Mouse (Mus musculus) hindbrain, embryonic 15.5 days (tissue): ENCODE data around the gene Polg. TPM values are rescaled to one million over a fixed set of nuclear protein-coding genes. Genes with fewer than 3 reads are reported as not detected.
A peak's percentile ranks its signal among the peaks of the same experiment; 100 is the strongest.

ENCODE experiments used
- ATAC-seq: fragments of 200-750 bp; cut with Nextera tagmentation; 2 replicates; pipeline ENCODE4 v1.8.0; 2017; ENCODE audit warnings: low read depth, moderate number of reproducible peaks, moderate TSS enrichment; ENCODE audit not compliant: low FRiP score
- H3K27ac ChIP-seq: fragments of 300-500 bp; sonication (generic); replicated peaks from 2 replicates; pipeline ENCODE4 v1.5.1; 2015; ENCODE audit warnings: mild to moderate bottlenecking, inconsistent platforms
- H3K27me3 ChIP-seq: fragments of 300-500 bp; sonication (generic); 2 replicates; pipeline ENCODE4 v1.6.1; 2015; ENCODE audit warnings: control low read depth, inconsistent platforms
- H3K36me3 ChIP-seq: fragments of 300-500 bp; sonication (generic); 2 replicates; pipeline ENCODE4 v1.6.1; 2015; ENCODE audit warnings: control low read depth, inconsistent platforms
- H3K4me1 ChIP-seq: fragments of 300-500 bp; sonication (generic); replicated peaks from 2 replicates; pipeline ENCODE4 v1.6.1; 2015; ENCODE audit warnings: control low read depth, inconsistent platforms
- H3K4me2 ChIP-seq: fragments of 300-500 bp; sonication (generic); 2 replicates; pipeline ENCODE4 v1.6.1; 2015; ENCODE audit warnings: moderate library complexity, mild to moderate bottlenecking, inconsistent platforms
- H3K4me3 ChIP-seq: fragments of 300-500 bp; sonication (generic); 2 replicates; pipeline ENCODE4 v1.5.1; 2015; ENCODE audit warnings: mild to moderate bottlenecking, inconsistent platforms
- H3K9ac ChIP-seq: fragments of 300-500 bp; sonication (generic); 2 replicates; pipeline ENCODE4 v1.6.1; 2015; ENCODE audit warnings: inconsistent platforms
- H3K9me3 ChIP-seq: fragments of 300-500 bp; sonication (generic); 2 replicates; pipeline ENCODE4 v1.6.1; 2016; ENCODE audit warnings: control low read depth, inconsistent platforms
- WGBS: fragments of 180-500 bp; shearing (Covaris S2); methylation state at CpG from one replicate; pipeline ENCODE4 v1.1.7; 2015; 5-methylcytosine and 5-hydroxymethylcytosine counted together
- microRNA-seq: library from miRNA; unstranded; fragments of <30 nt; microRNA quantifications from one replicate; pipeline ENCODE4, GENCODE M21; 2016
- polyA plus RNA-seq: library from polyadenylated mRNA; unstranded; fragments of >200 nt; fragmentation: Nextera tagmentation; extraction: Ambion mirVana; gene quantifications from 2 replicates; pipeline ENCODE4 v1.2.1, GENCODE M21; 2015

Gene Polg
- polyA plus RNA-seq, 1 experiment from 2014 or later, result 27.0 TPM

GRCm38 (mm10) chr7:79397446-79397963 lies 68.7 kb downstream of the Polg start:
- no peak overlapping the region for H3K27ac ChIP-seq
- no peak for ATAC-seq

More at GRCm38 (mm10) chr7:79397446-79397963, 68.7 kb downstream of the Polg start:
- peaks cover 4% of the 10 kb centered on the region for H3K4me1 ChIP-seq
- 79% methylated on average over 10 of the region's 10 CpGs for WGBS
- H3K4me3 ChIP-seq, result no peak overlapping the region
- H3K36me3 ChIP-seq, result no peaks in the 10 kb centered on the region
- H3K9me3 ChIP-seq, result no peaks in the 10 kb centered on the region
- no peak overlapping the region for H3K9ac ChIP-seq
- no peaks in the 10 kb centered on the region for H3K27me3 ChIP-seq
- no peak overlapping the region for H3K4me2 ChIP-seq

Small RNAs within 50 kb of the gene (microRNA-seq; reads per million reads assigned to microRNA genes)
- gene Mir9-3, result 681 reads per million, percentile 74 among the genes with 10 or more reads in this experiment

Other genes with a start within 250 kb of the Polg start
- 18.9 and 19.8 TPM in 2 replicates for gene Abhd2, start 193.2 kb downstream of the Polg start, polyA plus RNA-seq
- gene Rlbp1, start 79.3 kb downstream of the Polg start, polyA plus RNA-seq, result 20.1 and 23.0 TPM in 2 replicates
- gene Fanci, start 74.4 kb downstream of the Polg start, polyA plus RNA-seq, result 1.9 and 2.7 TPM in 2 replicates
- 4.0 and 5.1 TPM in 2 replicates for gene Rhcg, start 151.3 kb upstream of the Polg start, polyA plus RNA-seq
- 2.5 and 3.1 TPM in 2 replicates for gene Ticrr, start 193.8 kb upstream of the Polg start, polyA plus RNA-seq
- gene Kif7, start 249.4 kb upstream of the Polg start, polyA plus RNA-seq, result 2.1 TPM in 2 replicates